Mouse (Mus musculus) retina, postnatal 1 day (tissue): ENCODE measurements around the gene Rinl.
A peak's percentile ranks its signal among the peaks of the same experiment; 100 is the strongest.

Experiments
- DNase-seq: peaks from one replicate; pipeline ENCODE4 v3.0.0-alpha.2; 2012

Gene Rinl

DNA sequence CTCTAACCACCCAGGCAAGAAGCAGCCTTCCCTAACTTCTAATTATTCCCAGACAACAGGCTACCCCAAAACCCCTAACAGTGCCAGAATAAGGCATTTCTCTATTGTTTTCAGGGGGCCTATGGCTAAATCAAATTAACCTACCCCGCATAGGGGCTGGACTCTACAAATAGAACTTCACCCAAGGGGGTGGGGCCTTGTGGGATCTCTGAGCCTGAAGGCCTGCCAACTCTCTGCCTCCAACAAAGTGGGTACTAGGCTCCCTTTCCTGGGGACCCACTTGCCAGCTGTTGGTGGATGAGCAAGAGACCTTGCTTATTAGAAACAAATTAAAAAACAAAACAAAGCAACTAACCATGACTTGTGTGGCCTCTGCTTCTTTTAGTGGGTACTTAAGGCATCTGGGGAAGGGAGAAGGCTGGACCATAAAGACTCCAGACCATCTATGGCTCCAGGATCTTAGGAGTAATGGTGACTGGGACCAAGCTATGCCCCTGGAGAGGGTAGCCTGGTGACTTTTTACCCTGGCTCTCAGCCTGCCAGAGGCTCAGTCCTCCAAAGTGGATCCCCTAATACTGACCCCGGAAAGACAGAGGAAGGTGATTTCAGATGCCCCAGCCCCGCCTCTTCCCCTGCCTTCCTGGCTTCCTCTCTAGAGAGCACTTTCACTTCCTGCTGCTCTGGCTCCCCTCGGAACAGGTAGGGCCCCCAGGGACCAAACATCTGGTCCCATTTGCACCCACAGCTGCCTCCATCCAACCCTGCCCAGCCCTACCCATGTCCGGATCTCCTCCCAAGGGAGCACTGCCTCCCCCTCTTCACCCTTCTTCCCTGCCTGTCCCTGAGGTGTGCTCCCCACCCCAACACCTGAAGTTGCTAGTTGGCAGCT, at the start of gene Rinl:
Gene Rinl (plus strand): TSS at position 663 of the 889 bp plus-strand sequence.
- no peak for DNase-seq

DNA sequence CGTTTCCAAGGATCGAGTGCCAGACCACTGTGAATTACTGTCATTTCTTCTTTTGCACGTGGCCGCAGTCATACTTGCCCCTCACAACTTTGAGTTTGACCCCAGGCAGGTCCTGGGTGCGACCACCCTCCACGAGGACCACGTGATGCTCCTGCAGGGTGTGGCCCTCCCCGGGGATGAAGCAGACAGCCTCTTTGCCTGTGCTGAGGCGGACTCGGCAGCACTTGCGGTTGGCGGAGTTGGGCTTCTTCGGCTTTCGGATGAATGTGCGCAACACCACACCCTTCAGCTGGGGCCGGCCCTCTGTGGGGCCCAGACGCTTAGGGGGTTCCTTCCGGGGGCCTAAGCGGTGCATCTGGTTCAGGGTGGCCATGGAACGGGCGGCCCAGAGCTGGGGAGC, 48.9 kb upstream of the Rinl start:
- DNase-seq, result no peak

DNA sequence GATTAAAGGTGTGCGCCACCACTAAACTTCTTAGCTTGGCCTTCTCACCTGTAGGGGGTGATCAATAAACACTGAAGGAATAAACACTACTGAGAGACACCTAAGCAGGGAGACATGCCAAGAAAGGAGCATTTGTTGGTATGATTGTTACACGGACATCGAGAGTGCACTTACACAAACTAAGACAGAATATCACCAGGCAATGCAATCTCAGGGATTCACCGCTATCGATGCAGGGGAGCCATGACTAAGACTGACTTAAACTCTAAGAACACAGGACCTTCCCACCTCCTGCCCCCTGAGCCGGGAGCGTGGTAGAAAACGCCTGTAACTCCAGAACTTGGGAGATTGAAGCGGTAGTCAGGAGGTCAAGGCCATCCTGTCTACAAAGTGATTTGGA, 47.8 kb upstream of the Rinl start:
- no peak for DNase-seq

DNA sequence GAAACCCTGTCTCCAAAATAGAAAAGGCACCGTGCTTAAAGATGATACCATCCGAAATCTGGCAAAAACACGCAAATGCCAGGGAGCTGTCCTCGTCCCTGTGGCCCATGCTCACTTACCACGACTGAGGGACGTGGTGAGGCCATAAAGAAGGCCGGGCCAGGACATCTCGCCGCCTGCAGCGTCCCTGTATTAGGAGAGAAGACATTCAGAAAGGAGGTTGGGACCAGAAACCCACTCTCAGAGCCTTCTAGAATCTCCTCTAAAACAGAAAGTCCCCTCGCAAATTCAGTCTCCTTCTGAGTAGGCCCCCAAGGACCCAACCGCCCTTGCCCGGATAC, 47.4 kb upstream of the Rinl start:
- DNase-seq, result no peak

DNA sequence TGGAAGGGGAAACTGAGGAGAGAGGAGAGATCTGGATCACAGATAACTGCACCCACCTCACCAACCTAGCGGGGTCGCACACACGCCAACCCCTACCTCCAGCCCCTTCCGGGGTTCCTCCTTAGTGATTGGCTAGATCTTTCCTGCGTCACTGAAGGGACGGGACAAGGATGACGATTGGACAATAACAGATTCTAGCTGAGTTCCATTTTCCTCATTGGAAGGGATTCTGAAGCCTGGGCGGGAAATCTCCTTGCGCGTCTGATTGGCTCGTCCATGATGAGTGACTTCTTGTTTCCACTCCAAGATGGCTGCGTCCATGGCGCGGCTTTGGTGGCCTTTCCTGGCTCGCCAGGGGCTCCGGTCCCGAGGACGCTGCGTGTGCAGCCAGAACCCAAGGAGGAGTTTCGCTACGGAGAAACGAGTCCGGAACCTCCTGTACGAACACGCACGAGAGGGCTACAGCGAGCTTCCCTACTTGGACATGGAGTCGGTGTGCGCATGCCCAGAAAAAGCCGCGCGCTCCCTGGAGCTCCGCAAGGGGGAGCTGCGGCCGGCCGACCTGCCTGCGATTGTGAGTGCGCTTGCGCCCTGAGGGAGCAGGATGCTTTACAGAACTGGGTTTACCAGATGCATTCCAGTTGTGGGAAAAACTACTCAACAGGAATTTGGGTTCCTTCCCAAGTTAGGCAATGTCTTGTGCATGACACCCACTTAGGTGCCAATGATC, 46.9 kb upstream of the Rinl start, which contains the start of the genes Mrps12 and Sars2:
Gene Mrps12 (minus strand): TSS at position 112 of the 730 bp plus-strand sequence.
Gene Sars2 (plus strand): TSS at position 284 of the 730 bp plus-strand sequence.
- DNase-seq, result peak; percentile 100

DNA sequence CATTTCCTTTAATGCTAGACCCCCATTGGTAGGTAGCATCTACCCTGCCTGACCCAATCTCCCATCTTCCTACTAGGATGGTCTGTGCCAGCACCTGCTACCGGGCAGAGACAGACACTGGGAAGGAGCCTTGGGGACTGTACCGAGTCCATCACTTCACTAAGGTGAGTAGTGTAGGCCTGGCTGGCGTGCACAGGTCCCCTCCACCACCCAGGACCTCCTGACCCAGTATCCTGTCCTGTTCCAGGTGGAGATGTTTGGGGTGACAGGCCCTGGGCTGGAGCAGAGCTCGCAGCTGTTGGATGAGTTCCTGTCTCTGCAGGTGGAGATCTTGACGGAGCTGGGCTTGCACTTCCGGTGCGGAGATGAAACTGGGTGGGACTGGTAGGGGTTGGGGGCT, 38.8 kb upstream of the Rinl start:
- no peak for DNase-seq

DNA sequence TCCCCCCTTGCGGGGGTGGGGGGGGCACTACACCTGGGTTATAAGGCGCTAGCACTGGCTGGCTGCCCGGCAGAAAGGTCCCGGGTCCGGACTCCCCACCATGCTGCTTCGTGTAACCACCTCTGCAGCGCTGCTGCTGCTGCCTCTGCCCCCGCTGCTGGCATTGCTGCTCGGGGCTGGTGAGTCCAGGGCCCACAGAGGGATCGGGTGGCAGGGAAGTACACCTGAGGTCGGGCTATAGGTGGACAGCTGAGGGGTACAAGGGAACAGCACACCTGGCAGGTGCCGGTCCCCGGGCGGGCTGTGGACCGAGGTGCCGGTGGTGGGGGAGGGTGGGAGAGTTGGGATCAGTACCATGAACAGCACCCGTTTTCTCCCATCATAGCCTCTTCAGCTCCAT, 32.7 kb upstream of the Rinl start, which contains the start of gene Ccer2:
Gene Ccer2 (plus strand): TSS at position 96 of the 400 bp plus-strand sequence.
- no peak for DNase-seq

DNA sequence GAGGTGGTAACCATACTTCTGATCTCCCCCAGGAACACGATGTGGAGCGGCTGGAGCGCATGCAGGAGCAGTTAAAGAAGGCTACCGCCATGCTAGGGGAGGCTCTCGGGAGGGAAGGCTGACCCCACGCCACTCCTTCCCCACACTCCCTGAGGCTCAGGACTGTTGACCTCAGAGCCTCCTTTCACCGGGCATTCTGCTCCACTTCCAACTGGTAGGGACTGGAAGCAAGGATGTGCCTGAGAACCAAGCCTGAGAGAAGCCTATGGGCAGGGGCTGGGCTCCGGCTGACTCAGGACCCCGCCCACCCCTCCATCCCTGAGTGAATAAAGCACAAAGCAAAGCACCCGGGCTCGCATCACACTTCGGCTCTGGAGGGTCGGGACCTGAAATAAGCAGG, 30.1 kb upstream of the Rinl start:
- no peak for DNase-seq

DNA sequence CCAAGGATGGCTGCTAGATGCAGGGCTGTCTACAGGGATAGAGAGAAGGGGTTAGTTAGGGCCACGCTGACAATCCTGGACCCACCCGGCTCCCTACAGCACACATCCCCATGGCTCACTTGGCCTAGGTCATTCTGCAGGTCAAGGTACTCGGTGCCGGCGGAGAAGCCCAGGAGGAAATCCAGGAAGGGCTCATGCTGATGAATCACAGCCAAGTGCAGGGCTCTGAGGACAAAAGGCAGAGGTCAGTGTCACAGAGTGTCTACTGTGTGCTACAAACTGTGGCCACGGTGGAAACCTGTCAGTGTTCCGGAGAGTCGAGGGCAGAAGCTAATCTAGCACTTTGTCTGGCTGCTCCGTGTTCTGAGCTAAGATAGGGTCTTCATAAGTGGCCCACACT, 26.9 kb upstream of the Rinl start:
- DNase-seq, result no peak

DNA sequence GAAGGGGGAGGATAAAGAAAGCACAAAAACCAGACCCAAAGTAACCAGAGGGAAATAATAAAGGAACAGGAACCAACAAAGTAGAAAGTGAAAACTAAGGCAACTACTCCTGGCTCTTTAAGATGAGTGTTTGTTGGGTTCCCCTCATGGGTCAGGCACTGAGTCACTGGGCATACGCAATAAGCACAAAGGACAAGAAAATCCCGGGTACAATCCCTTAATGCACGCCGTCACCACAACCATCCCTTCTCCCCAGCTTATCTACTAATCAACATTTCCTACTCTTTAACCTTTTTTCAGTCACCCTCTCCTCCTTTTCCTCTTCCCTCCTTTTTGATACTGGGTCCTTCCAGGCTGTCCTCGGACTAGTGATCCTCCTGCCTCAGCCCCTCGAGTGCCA, 23.6 kb upstream of the Rinl start:
- no peak for DNase-seq

DNA sequence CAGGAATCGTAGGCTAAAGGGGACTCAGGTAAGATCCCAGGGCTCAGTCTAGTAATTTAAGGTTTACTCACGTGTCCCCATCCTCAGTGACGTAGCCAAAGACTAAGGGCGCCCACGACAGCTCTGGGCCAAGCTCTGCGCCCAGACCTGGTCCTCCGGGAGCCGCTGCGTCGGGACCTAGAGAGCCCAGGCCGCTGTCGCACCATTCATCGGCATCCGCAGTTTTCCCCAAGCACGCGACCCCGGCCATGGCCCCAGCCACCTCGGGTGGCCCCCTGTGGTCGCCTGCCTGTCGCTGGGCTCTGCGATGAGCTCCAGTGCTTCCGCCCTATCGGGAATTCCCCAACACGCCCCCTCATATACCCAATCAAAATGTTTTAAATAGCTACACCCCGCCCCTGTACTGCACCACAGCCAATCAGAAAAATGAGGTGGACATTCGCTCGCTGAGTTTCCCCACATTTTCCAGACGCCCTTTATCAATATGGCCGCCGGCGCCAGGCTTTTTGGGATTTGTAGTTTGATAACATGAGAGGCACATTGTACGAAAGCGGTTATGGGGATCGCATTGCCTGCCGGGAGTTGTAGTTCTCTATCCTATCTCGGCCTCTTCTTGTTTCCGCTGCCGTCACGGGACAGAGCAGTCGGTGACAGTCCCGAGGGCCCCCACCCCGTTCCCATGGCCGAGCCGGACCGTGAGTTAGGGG, 22.4 kb upstream of the Rinl start, which contains the start of gene Sirt2:
Gene Sirt2 (plus strand): TSS at position 563 of the 707 bp plus-strand sequence.
- peak; percentile 100 for DNase-seq

DNA sequence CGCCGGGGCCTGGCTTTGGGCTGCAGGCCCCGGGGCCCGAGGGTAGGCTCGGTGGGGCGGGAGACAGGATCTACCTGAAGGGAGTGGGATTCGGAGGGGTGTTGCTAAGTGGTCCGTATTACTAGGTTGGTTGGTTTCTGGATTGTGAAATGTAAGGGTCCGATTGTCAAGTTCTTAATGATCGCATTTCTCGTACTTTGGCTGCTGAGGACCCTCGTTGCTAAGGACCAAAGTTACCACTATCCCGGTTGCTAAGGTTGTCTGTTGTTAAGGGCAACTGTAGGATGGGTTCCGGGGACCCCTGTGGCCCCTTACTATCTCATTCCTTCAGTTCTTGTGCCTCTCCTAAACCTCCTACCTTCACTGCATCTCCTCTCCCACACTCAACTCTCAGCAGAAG, 21.9 kb upstream of the Rinl start:
- no peak for DNase-seq

DNA sequence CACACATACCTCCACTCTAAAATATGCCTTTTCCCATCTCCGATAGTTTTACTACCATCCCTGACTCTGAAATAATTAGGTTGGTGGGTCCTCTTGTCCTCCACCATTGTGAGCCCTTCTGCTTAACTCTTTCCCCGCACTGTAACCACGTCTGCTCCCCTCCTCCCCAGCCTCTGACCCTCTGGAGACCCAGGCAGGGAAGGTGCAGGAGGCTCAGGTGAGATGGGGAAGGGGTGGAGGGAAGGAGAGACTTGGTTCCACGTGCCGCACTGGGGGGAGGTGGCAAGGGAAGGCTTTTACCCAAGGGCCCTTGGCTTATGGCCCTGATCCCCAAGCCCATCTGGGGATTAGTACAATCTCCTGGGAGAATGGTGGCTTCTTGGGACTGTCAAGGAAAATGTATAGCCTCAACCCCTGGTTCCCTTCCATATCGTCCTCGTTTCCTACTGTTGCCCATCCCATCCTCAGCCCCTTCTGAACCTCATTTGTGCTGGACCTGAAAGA, 21.3 kb upstream of the Rinl start, which contains the start of gene Nfkbib:
Gene Nfkbib (minus strand): TSS at position 51 of the 504 bp plus-strand sequence.
- peak; percentile 38 for DNase-seq

DNA sequence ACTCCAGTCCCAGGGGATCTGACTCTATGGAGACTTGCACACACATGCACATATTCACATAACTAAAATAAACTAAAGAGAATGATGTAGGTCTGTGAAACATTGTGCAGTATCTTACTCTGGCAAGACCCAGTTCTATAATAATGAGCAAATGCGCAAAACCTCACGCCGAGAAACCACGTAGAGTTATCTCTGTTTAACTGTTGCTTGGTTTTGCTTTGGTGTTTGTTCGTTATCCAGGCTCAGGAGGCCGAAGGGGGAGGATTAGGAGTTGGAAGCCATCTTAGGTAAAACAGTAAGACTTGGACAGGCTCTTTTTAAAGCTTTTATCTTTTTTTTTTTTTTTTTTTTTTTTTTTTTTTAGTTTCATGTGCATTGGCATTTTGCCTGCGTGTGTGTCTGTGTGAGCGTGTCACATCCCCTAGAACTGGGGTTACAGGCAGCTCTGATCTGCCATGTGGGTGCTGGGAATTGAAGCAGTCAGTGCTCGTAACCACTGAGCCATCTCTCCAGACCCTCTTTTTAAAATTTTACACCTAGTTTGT, 19.3 kb upstream of the Rinl start:
- no peak for DNase-seq

DNA sequence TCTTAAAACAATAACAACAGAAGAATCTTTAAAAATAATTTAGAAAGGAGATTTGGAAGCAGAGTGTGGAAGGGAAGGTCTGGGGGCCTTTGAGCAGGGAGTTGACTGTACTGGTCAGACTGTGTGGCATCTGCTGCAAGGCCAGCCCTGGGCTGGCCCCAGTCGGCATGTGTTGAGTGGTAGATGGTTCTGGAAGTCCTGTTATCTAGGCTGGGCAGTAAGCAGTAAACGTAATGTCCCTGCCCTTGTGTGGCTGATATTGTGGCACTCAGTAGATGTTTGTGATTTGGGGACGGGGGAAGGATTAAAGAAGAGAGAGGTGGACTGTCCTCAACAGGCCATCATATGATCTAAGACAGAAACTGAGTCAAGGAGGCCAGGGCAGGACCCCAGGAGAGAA, 18.5 kb upstream of the Rinl start:
- no peak for DNase-seq

DNA sequence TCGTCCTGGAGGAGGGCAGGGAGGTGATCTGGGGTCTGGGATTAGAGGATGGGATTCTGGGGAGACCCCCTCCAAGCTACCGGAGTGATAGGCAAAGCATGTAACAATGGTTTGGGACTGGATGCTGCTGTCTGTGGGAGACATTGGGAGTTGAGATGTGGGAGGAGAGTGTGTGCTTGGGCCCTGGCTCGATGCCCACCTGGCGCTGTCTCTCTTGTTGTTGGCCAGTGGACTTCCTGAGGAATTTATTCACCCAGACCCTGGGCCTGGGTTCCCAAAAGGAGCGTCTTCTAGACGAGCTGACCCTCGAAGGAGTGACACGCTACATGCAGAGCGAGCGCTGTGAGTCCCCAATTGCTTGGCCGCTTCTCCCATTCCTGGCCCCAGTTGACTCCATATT, 16.9 kb upstream of the Rinl start:
- DNase-seq, result no peak

DNA sequence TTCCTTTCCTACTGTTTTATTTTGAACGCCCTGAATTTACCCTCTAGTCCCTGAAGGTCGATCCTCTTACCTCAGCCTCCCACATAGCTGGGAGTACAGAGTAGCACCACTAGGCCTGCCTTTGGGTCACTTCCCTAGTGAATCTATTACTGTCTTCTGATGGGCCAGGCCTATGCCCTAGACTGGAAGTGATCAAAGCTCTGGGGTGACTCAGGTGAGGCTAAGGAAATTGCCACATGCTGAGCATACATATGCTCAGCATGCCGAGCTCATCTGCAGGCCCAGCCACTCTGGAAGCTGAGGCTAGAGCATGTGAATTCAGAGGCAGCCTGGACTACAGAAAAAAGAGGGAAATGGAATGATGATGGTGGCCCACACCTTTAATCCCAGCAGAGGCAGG, 15.6 kb upstream of the Rinl start:
- no peak for DNase-seq

DNA sequence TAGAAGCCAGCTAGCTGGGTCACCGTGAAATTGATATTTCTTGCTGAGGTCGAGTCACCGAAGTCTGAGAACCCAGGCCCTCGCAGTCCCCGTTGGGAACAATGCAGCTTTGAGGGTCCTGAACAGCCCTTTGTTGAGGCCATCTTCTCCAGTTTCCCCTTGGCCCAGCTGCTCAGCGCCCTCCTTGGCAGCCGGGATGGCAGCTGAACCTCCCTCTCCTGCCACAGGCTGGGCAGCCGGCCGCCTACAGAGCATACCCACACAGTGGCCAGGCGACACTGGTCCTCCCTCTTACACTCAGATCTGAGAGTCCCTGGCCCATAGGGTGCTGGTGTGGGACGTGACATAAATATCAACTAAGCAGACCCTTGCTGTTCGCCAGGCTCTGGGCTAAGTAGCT, 14.6 kb upstream of the Rinl start:
- no peak for DNase-seq

DNA sequence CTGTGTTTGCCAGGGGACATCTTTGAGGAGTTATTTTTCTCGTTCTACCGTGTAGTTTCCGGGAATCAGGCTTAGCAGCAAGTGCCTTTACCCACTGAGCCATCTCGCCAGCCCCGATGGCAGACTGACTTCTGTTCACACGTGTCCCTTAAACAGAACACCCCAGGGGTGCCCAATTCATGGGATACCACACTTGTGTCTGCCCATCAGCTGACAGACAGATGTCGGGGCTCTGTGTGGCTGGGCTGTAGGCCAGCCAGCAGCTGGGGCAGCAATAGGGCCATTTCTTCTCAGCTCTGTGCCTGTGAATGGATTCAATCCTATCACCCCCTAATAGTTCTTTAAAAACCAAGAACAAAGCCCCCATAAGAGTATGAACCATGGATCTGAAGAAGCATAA, 13.6 kb upstream of the Rinl start:
- no peak for DNase-seq

DNA sequence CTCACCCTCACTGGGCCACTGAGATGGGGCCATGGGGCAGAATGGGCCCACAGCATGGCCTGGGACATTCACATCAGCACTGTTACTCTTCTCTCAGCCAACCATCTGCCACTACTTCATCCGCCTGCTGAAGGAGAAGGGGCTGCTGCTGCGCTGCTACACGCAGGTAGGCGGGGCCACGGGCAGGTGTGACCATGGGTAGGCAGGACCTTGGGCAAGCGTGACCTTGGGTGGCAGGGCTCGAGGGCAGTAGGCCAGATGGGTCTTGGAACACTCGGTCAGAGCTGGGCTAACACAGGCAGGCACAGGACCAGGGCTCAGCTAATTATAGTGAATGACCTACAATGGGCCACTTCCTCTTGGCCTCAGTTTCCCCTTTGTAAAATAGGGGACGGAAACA, 9.9 kb upstream of the Rinl start:
- DNase-seq, result no peak

DNA sequence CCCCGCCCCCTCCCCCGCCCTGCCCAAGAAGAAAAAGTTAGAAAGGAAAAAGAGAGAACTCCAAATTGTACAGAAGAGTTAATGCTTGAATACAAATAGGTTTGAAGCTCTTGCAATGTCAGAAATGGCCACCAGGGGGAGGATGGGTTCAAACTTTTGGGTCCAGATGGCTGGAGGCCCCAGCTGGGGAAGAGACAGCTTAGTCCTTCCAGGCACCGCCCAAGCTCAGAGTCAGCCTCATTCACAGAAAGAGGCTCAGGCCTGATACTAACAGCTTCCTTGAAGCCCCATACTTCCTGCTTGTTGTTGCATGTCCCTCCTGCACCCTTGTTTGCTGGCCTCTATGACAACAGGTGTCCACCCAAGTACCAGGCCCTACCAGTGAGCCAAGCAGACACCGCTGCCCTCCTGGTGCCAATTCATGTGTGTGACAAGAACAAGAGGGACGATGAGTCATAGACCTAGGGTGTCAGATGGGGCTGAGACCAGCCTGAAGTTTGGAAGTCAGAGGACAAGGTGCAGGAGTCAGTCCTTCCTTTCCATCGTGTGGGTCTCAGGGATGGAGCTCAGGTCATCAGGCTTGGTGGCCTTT, 8.6 kb upstream of the Rinl start:
- peak; percentile 93 for DNase-seq

DNA sequence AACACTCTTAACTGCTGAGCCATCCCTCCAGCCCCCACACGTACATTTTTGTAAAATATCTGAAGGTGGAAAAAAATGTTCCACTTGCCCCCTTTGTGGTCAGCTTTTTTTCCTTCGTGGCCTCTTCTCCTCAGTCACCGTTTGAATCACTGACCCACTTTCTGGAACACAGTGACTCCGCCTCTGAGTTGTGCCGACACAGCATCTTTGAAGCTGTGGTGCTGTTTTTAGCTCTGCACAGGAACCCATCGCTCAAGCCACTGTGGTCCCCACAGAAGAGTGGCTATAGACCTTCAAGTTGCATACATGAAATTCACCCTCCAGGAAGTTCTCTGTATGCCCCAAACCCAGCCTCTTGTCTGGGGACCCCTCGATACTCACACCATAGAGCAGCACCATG, 7.9 kb upstream of the Rinl start:
- DNase-seq, result peak; percentile 55
